Mouse (Mus musculus) neural tube, embryonic 11.5 days (tissue): ENCODE measurements around the gene Smarcb1. TPM values are rescaled to one million over a fixed set of nuclear protein-coding genes. Genes with fewer than 3 reads are reported as not detected.

Experiments
- ATAC-seq: fragments of 200-750 bp; cut with Nextera tagmentation; 2 replicates; pipeline ENCODE4 v1.8.0; 2017; ENCODE audit warnings: moderate number of reproducible peaks, mild to moderate bottlenecking, moderate TSS enrichment, moderate library complexity; ENCODE audit not compliant: insufficient read depth, low FRiP score, low TSS enrichment
- DNase-seq: peaks from one replicate; pipeline ENCODE4 v3.0.0-alpha.2; 2015; ENCODE audit warnings: low spot score
- H3K27ac ChIP-seq: fragments of 300-500 bp; sonication (generic); 2 replicates; pipeline ENCODE4 v1.5.1; 2014; ENCODE audit warnings: low read depth, mild to moderate bottlenecking, low read length
- H3K27me3 ChIP-seq: fragments of 300-500 bp; sonication (generic); 2 replicates; pipeline ENCODE4 v1.6.1; 2014; ENCODE audit warnings: mild to moderate bottlenecking, low read length, mixed read lengths; ENCODE audit not compliant: control insufficient read depth, insufficient read depth
- H3K36me3 ChIP-seq: fragments of 300-500 bp; sonication (generic); 2 replicates; pipeline ENCODE4 v1.6.1; 2014; ENCODE audit warnings: mild to moderate bottlenecking, low read length, moderate library complexity, mixed read lengths; ENCODE audit not compliant: control insufficient read depth, insufficient read depth
- H3K4me1 ChIP-seq: fragments of 300-500 bp; sonication (generic); 2 replicates; pipeline ENCODE4 v1.6.1; 2014; ENCODE audit warnings: low read length, mixed read lengths; ENCODE audit not compliant: control insufficient read depth, insufficient read depth
- H3K4me2 ChIP-seq: fragments of 300-500 bp; sonication (generic); 2 replicates; pipeline ENCODE4 v1.6.1; 2014; ENCODE audit warnings: low read depth, mild to moderate bottlenecking, moderate library complexity
- H3K4me3 ChIP-seq: fragments of 300-500 bp; sonication (generic); 2 replicates; pipeline ENCODE4 v1.5.1; 2014; ENCODE audit warnings: low read depth, low read length
- H3K9ac ChIP-seq: fragments of 300-500 bp; sonication (generic); 2 replicates; pipeline ENCODE4 v1.6.1; 2014; ENCODE audit warnings: mild to moderate bottlenecking, low read length
- H3K9me3 ChIP-seq: fragments of 300-500 bp; sonication (generic); 2 replicates; pipeline ENCODE4 v1.6.1; 2016; ENCODE audit warnings: low read length; ENCODE audit not compliant: control insufficient read depth
- WGBS: fragments of 180-500 bp; shearing (Covaris S2); extraction: QIAGEN DNeasy Blood & Tissue Kit; methylation state at CpG from one replicate; pipeline ENCODE4 v1.1.7; 2014; 5-methylcytosine and 5-hydroxymethylcytosine counted together
- polyA plus RNA-seq: library from polyadenylated mRNA; unstranded; fragments of >200 nt; fragmentation: Nextera tagmentation; extraction: Ambion mirVana; gene quantifications from 2 replicates; pipeline ENCODE4 v1.2.1, GENCODE M21; 2014

Smarcb1 gene
- polyA plus RNA-seq, 1 experiment from 2014 or later: 294 TPM

DNA sequence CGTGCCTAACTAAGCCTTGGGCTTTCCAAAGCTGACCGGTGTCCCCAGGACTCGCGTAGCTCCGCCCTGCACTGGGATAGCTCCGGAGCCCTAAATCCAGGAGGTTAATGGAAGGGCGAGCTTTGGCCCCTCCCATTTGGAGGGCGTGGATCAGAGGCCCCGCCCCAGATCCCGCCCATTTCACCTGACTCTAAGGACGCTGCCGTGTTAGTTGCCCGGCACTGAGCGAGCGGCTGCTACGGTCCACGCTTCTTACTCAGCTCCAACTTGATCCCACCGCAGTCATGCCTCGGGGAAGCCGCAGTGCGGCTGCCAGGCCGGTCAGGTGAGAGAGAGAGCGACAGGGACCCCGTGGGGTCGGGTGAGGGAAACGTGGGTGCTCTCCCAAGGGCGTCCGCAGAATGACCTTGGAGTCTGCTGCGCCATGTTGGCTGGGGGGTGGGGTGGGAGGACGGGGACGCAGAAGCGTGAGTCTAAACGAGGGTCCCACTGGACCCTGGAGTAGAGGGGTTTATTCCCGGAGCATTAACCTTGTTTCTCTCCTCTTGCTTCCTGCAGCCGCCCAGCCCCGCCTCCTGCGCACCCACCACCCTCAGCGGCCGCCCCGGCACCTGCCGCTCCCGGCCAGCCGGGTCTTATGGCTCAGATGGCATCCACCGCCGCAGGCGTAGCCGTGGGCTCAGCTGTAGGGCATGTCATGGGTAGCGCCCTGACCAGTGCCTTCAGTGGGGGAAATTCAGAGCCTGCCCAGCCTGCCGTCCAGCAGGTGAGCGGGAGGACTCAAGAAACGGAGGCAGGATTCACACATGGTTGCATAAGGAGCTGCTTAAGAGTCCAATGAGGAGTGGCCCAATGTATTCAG, 14.5 kb upstream of the Smarcb1 start, which contains the start of gene Mmp11:
Mmp11 (minus strand) TSS at position 817 of the 862 bp plus-strand sequence.
- ATAC-seq (peak; percentile 48; the same call in 1 of the 2 replicates), DNase-seq (peak; percentile 83)
- under 1% methylated on average over 50 of the region's 51 CpGs for WGBS
- H3K36me3 ChIP-seq: no peaks in the 10 kb centered on the region
- peak within 1 kb of the TSS; percentile 50 for H3K9ac ChIP-seq
- H3K4me1 ChIP-seq: peaks cover 17% of the 10 kb centered on the region
- peak within 1 kb of the TSS; percentile 97 for H3K4me2 ChIP-seq
- no peak within 1 kb of the TSS for H3K27ac ChIP-seq
- no peaks in the 10 kb centered on the region for H3K9me3 ChIP-seq
- H3K4me3 ChIP-seq: peak within 1 kb of the TSS; percentile 48
- peaks cover 25% of the 10 kb centered on the region for H3K27me3 ChIP-seq

DNA sequence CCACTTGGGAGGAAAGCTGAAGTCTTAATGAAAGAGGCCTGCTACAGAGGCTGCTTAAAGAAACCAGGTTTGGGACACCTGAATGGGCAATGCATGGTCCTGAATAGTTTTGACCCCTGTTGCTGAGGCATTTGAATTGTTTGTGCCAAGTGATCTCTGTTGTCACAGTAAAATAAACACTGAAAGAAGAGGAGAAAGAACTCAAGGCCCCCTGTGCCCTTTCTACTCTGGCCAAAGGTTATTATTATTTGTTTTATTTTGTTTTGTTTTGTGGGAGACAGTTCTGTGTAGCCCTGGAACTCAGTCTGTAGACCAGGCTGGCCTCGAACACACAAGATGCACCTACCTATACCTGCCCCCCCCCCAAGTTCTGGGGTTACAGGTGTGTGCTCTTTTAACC, 13.6 kb upstream of the Smarcb1 start:
- Histone ChIP-seq H3K4me1 (peaks cover 17% of the 10 kb centered on the region), H3K9me3 (no peaks in the 10 kb centered on the region), H3K27me3 (peaks cover 25% of the 10 kb centered on the region), H3K9ac (no peak overlapping the region), H3K4me3 (peak overlapping the region; percentile 48), H3K27ac (no peak overlapping the region), H3K4me2 (peak overlapping the region; percentile 97), H3K36me3 (no peaks in the 10 kb centered on the region)
- 58% methylated on average over 1 of the region's 1 CpGs for WGBS
- ATAC-seq (no peak), DNase-seq (no peak)

DNA sequence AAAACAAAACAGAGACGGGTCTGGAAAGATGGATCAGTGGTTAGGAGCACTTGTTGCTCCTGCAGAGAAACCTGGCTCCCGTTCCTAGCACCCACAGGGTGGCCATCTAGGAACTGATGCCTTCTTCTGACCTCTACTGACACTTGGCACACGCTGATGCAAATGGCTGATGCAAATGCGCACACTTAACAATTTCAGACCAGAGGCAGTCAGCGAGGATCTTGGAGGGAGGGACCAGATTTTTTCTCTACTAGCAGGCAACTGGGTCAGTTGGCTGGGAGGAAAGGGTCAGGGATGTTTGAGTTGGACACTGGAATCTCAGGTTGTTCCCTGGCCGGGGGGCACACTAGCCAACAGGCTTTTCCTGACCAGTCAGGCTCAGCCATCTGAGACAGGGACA, 11.5 kb upstream of the Smarcb1 start, which contains the start of gene Chchd10:
Chchd10 (plus strand) TSS at position 240 of the 400 bp plus-strand sequence.
- Histone ChIP-seq H3K4me2 (peak within 1 kb of the TSS; percentile 89), H3K36me3 (no peaks in the 10 kb centered on the region), H3K9ac (peak within 1 kb of the TSS; percentile 79), H3K4me1 (peaks cover 17% of the 10 kb centered on the region), H3K27ac (no peak within 1 kb of the TSS), H3K4me3 (peak within 1 kb of the TSS; percentile 45), H3K9me3 (no peaks in the 10 kb centered on the region), H3K27me3 (peaks cover 25% of the 10 kb centered on the region)
- 27% methylated on average over 6 of the region's 6 CpGs for WGBS
- DNase-seq (no peak), ATAC-seq (no peak)

DNA sequence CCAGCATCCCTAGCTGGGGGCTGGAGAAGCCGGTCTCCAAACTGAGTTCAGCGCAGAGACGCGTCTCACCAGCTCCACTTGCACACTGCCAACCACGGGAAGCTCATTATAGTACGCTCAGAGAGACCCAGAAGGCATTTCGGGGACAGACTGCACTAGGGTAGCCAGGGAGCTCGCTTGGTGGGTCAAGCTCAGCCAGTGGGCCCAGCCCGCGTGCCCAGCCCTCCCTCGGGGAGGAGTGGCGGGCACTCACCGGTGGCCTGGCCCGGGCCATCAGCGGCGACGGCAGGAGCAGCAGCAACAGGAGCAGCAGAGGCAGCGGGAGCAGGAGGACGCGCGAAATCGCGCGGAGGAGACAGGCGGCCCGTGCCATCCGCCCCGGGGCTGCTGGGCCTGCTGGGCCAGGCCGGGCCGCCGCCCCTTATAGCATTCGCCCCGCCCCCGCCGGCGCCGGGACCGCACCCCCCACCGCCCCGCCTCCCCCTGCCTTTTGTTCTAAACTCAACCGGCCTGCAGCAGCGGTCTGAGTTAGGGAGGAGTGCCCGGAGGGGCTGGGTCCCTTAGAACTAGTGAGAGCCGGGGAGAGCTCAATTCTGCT, 10.8 kb upstream of the Smarcb1 start:
- peak overlapping the region; percentile 79 for H3K9ac ChIP-seq
- peaks cover 24% of the 10 kb centered on the region for H3K27me3 ChIP-seq
- peak overlapping the region; percentile 45 for H3K4me3 ChIP-seq
- DNase-seq: peak; percentile 76
- no peaks in the 10 kb centered on the region for H3K36me3 ChIP-seq
- H3K9me3 ChIP-seq: no peaks in the 10 kb centered on the region
- ATAC-seq: peak; percentile 72
- H3K27ac ChIP-seq: no peak overlapping the region
- H3K4me1 ChIP-seq: peaks cover 17% of the 10 kb centered on the region
- under 1% methylated on average over 36 of the region's 44 CpGs for WGBS
- H3K4me2 ChIP-seq: peak overlapping the region; percentile 89

DNA sequence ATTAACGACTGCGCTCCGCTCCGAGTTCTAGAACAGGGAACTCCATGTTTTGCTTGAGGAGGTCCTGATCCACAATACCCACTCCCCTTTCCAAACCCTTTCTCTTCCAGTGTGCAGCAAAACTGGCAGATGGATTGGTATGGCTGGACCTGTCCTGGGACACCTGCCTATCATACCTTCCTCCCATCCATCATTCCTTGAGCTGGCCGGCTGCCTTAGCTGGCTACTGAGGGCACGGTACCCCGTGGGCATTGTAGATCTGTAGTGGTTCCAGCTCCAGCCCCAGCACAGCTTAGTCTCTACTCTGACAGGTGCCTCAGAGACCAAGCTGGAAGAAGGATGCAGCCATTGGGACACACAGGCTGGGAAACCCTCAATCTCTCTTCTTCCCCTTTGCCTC, 9.9 kb upstream of the Smarcb1 start:
- DNase-seq: no peak
- H3K4me3 ChIP-seq: peak overlapping the region; percentile 45; the same call in 1 of the 2 replicates
- ATAC-seq: no peak
- H3K9ac ChIP-seq: peak overlapping the region; percentile 79
- H3K4me2 ChIP-seq: peak overlapping the region; percentile 89
- peaks cover 17% of the 10 kb centered on the region for H3K4me1 ChIP-seq
- peaks cover 16% of the 10 kb centered on the region for H3K27me3 ChIP-seq
- 22% methylated on average over 7 of the region's 7 CpGs for WGBS
- no peaks in the 10 kb centered on the region for H3K9me3 ChIP-seq
- no peak overlapping the region for H3K27ac ChIP-seq
- H3K36me3 ChIP-seq: no peaks in the 10 kb centered on the region

DNA sequence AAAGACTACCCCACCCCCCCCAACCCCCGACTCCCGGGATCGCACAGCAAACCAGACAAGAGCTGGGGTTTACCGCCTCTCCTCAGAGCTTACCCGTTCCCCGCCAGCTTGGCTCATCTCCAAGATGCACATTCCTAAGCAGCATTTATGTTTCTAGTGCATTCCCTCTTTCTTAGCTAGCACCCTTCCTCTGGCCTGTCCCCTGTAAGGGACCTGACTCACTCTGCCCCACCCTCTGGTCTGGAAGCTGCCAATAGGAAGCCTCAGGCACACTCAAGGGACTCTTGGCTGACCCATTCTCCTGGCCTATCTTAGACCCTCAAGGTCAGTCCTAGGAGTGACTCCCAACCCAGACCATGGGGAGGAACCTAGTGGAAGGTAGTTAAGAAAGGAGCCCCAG, 8.9 kb upstream of the Smarcb1 start:
- Histone ChIP-seq H3K4me1 (peaks cover 13% of the 10 kb centered on the region), H3K27me3 (peaks cover 9% of the 10 kb centered on the region), H3K4me3 (no peak overlapping the region), H3K36me3 (no peaks in the 10 kb centered on the region), H3K4me2 (no peak overlapping the region), H3K9ac (no peak overlapping the region), H3K27ac (no peak overlapping the region), H3K9me3 (no peaks in the 10 kb centered on the region)
- DNase-seq: no peak
- WGBS: 45% methylated on average over 6 of the region's 6 CpGs
- no peak for ATAC-seq

DNA sequence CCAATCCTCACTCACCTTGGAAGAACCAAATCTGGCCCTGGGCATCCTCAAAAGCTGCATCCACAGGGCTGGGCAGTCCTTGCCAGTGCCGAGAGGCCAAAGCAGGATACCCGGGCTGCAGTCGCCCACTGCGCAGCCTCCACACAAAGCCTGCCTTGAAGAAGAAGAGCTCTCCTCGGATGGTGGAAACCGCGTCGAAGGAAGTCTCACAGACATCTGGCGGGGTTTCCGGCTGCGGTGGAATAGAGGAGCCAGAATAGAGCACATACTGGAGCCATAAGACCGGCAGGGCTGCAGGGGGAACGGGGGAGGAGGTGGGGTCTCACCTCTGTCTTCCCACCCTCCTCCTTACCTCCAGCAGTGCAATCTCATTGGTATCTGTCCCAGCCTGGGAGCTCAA, 5.0 kb upstream of the Smarcb1 start:
- Histone ChIP-seq H3K9ac (no peak overlapping the region), H3K36me3 (no peaks in the 10 kb centered on the region), H3K4me1 (peaks cover 8% of the 10 kb centered on the region), H3K27me3 (peaks cover 3% of the 10 kb centered on the region), H3K4me3 (no peak overlapping the region), H3K4me2 (no peak overlapping the region), H3K9me3 (no peaks in the 10 kb centered on the region), H3K27ac (no peak overlapping the region)
- DNase-seq (no peak), ATAC-seq (no peak)
- 74% methylated on average over 13 of the region's 13 CpGs for WGBS

DNA sequence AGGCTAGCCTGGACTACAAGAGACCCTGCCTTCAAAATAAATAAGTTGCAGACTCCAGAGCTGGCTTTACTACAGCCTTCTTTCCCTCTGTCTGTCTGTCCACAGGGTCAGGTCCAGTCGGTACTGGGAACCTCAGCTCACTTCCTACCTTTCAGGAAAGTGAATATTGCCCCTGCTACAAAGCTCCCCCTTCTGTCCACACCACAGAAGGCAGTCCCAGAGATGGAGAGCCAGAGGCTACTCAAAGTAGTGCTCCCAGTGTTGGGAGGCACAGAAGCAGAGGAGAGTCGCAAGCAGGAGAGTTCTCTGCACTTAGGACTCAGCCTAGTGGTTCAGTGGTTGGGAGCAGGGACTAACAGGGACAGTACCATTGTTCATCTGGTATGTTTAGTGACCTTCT, 2.9 kb upstream of the Smarcb1 start:
- Histone ChIP-seq H3K36me3 (no peaks in the 10 kb centered on the region), H3K27me3 (no peaks in the 10 kb centered on the region), H3K4me3 (no peak overlapping the region), H3K9ac (no peak overlapping the region), H3K4me2 (no peak overlapping the region), H3K9me3 (no peaks in the 10 kb centered on the region), H3K4me1 (peaks cover 11% of the 10 kb centered on the region), H3K27ac (no peak overlapping the region)
- WGBS: 65% methylated on average over 2 of the region's 2 CpGs
- ATAC-seq (no peak), DNase-seq (no peak)
